Mouse (Mus musculus): ENCODE measurements at regions not wholly inside any gene's neighbourhood (a gene's known extent, or its start where the extent isn't known, plus 50 kb on each side); places are given as distances from the start of the nearest gene placed in this dataset.
A peak's percentile ranks its signal among the peaks of the same experiment; 100 is the strongest.

- ATAC-seq (replicated peaks; ENCODE audit: insufficient number of reproducible peaks, low FRiP score, low TSS enrichment, poor library complexity, severe bottlenecking) = no peak
Measured at GRCm38 (mm10) chr2:50627501-50627900, 330.9 kb upstream of the Mmadhc start.

- no peak for ATAC-seq (replicated peaks; ENCODE audit: insufficient number of reproducible peaks, low FRiP score, low TSS enrichment, poor library complexity, severe bottlenecking)
Measured at GRCm38 (mm10) chr2:50625233-50625749, 328.7 kb upstream of the Mmadhc start.

GRCm38 (mm10) chr2:50609086-50609485 is 312.5 kb upstream of the Mmadhc start:
- ATAC-seq (replicated peaks; ENCODE audit: insufficient number of reproducible peaks, low FRiP score, low TSS enrichment, poor library complexity, severe bottlenecking) = no peak

GRCm38 (mm10) chr2:50589195-50589594 is 292.6 kb upstream of the Mmadhc start:
- ATAC-seq (replicated peaks; ENCODE audit: insufficient number of reproducible peaks, low FRiP score, low TSS enrichment, poor library complexity, severe bottlenecking) = peak; percentile 91

GRCm38 (mm10) chr2:50588652-50589051 is 292.1 kb upstream of the Mmadhc start:
- ATAC-seq (replicated peaks; ENCODE audit: insufficient number of reproducible peaks, low FRiP score, low TSS enrichment, poor library complexity, severe bottlenecking) = no peak

GRCm38 (mm10) chr2:50586321-50587050 is 289.9 kb upstream of the Mmadhc start:
- no peak for ATAC-seq (replicated peaks; ENCODE audit: insufficient number of reproducible peaks, low FRiP score, low TSS enrichment, poor library complexity, severe bottlenecking)

- ATAC-seq (replicated peaks; ENCODE audit: insufficient number of reproducible peaks, low FRiP score, low TSS enrichment, poor library complexity, severe bottlenecking) = no peak
Measured at GRCm38 (mm10) chr2:50579620-50580019, 283.0 kb upstream of the Mmadhc start.

GRCm38 (mm10) chr2:50578278-50579043 is 281.9 kb upstream of the Mmadhc start:
- no peak for ATAC-seq (replicated peaks; ENCODE audit: insufficient number of reproducible peaks, low FRiP score, low TSS enrichment, poor library complexity, severe bottlenecking)

- ATAC-seq (replicated peaks; ENCODE audit: insufficient number of reproducible peaks, low FRiP score, low TSS enrichment, poor library complexity, severe bottlenecking) = no peak
Measured at GRCm38 (mm10) chr2:50577736-50578135, 281.1 kb upstream of the Mmadhc start.

- ATAC-seq (replicated peaks; ENCODE audit: insufficient number of reproducible peaks, low FRiP score, low TSS enrichment, poor library complexity, severe bottlenecking) = no peak
Measured at GRCm38 (mm10) chr2:50573455-50573854, 276.9 kb upstream of the Mmadhc start.

- ATAC-seq (replicated peaks; ENCODE audit: insufficient number of reproducible peaks, low FRiP score, low TSS enrichment, poor library complexity, severe bottlenecking) = no peak
Measured at GRCm38 (mm10) chr2:50571021-50571420, 274.4 kb upstream of the Mmadhc start.

GRCm38 (mm10) chr2:50569502-50570285 is 273.1 kb upstream of the Mmadhc start:
- no peak for ATAC-seq (replicated peaks; ENCODE audit: insufficient number of reproducible peaks, low FRiP score, low TSS enrichment, poor library complexity, severe bottlenecking)

GRCm38 (mm10) chr2:50568777-50569501 is 272.3 kb upstream of the Mmadhc start:
- no peak for ATAC-seq (replicated peaks; ENCODE audit: insufficient number of reproducible peaks, low FRiP score, low TSS enrichment, poor library complexity, severe bottlenecking)

- ATAC-seq (replicated peaks; ENCODE audit: insufficient number of reproducible peaks, low FRiP score, low TSS enrichment, poor library complexity, severe bottlenecking) = no peak
Measured at GRCm38 (mm10) chr2:50567542-50567941, 270.9 kb upstream of the Mmadhc start.

- ATAC-seq (replicated peaks; ENCODE audit: insufficient number of reproducible peaks, low FRiP score, low TSS enrichment, poor library complexity, severe bottlenecking) = no peak
Measured at GRCm38 (mm10) chr2:50554031-50554430, 257.4 kb upstream of the Mmadhc start.

GRCm38 (mm10) chr2:50552437-50552836 is 255.8 kb upstream of the Mmadhc start:
- ATAC-seq (replicated peaks; ENCODE audit: insufficient number of reproducible peaks, low FRiP score, low TSS enrichment, poor library complexity, severe bottlenecking) = no peak

GRCm38 (mm10) chr2:50549871-50550270 is 253.3 kb upstream of the Mmadhc start:
- ATAC-seq (replicated peaks; ENCODE audit: insufficient number of reproducible peaks, low FRiP score, low TSS enrichment, poor library complexity, severe bottlenecking) = no peak

GRCm38 (mm10) chr2:50539741-50540441 is 243.3 kb upstream of the Mmadhc start:
- ATAC-seq (replicated peaks; ENCODE audit: insufficient number of reproducible peaks, low FRiP score, low TSS enrichment, poor library complexity, severe bottlenecking) = peak; percentile 50; the same call in 1 of the 2 replicates

Measured in monocyte, adult 5-6 weeks (primary cell).